Mouse (Mus musculus) gastrocnemius, adult 8-10 months (tissue): ENCODE results near the gene Nap1l4. TPM values are rescaled to one million over a fixed set of nuclear protein-coding genes. Genes with fewer than 3 reads are reported as not detected.

Experiments
- DNase-seq, 2 experiments: peaks; one replicate each; pipeline ENCODE4 v3.0.0; 2022; ENCODE audit warnings: low spot score in 2 of 2
- microRNA-seq: library from miRNA; unstranded; fragments of <30 nt; microRNA quantifications from one replicate; pipeline ENCODE4 v1.2.0, GENCODE M21; 2022
- total RNA-seq, 4 experiments: library from RNA; stranded (reverse); gene quantifications; 2 replicates each; pipeline ENCODE4 v1.2.4; 2022

Nap1l4 gene
- total RNA-seq, 4 experiments from 2014 or later = 181 to 185 (median 183) TPM

GRCm38 (mm10) chr7:143480498-143480897, 68.4 kb downstream of the Nap1l4 start:
- peak; percentile 33 to 38 for DNase-seq

- DNase-seq = no peak
Measured at GRCm38 (mm10) chr7:143477800-143478199, 71.1 kb downstream of the Nap1l4 start.

GRCm38 (mm10) chr7:143476702-143477335, 72.1 kb downstream of the Nap1l4 start:
- DNase-seq = no peak

- no peak for DNase-seq
Measured at GRCm38 (mm10) chr7:143475876-143476275, 73.0 kb downstream of the Nap1l4 start.

- DNase-seq = no peak
Measured at GRCm38 (mm10) chr7:143474811-143475210, 74.1 kb downstream of the Nap1l4 start.

GRCm38 (mm10) chr7:143473347-143474101, 75.4 kb downstream of the Nap1l4 start, which contains the start of gene Slc22a18:
TSS of gene Slc22a18 (plus strand) at chr7:143473736.
- no peak for DNase-seq

GRCm38 (mm10) chr7:143469946-143470345, 79.0 kb downstream of the Nap1l4 start:
- peak; percentile 22 to 42 for DNase-seq

- no peak for DNase-seq
Measured at GRCm38 (mm10) chr7:143467714-143468113, 81.2 kb downstream of the Nap1l4 start.

GRCm38 (mm10) chr7:143466099-143466677, 82.7 kb downstream of the Nap1l4 start:
- peak; percentile 67 to 73 for DNase-seq

GRCm38 (mm10) chr7:143464811-143465560, 83.9 kb downstream of the Nap1l4 start:
- DNase-seq = peak in 1 of 2 experiments; percentile 22

- DNase-seq = peak in 1 of 2 experiments; percentile 46
Measured at GRCm38 (mm10) chr7:143463865-143464415, 85.0 kb downstream of the Nap1l4 start.

Small RNA genes lying within 50 kb of the gene (microRNA-seq; reads per million reads assigned to microRNA genes)
- gene Mir7064 = not detected

Other genes with a start within 250 kb of the Nap1l4 start
- gene Cdkn1c, start 88.1 kb downstream of the Nap1l4 start, total RNA-seq = 10 to 100 TPM; 14.9 to 27.6 (median 22.9) TPM
- under 1 TPM in 2 of 4 experiments, not detected in 2; 0.32 to 0.56 TPM for gene Slc22a18, start 75.4 kb downstream of the Nap1l4 start, total RNA-seq
- not detected for gene Phlda2, start 46.0 kb downstream of the Nap1l4 start, total RNA-seq
- gene Cars, start 51.0 kb upstream of the Nap1l4 start, total RNA-seq = 10 to 100 TPM; 31.9 to 41.9 (median 38.4) TPM
- under 1 TPM; 0.07 to 0.21 (median 0.14) TPM for gene Tnfrsf26, start 79.6 kb upstream of the Nap1l4 start, total RNA-seq
- 1 to 10 TPM; 1.2 to 2.8 (median 1.7) TPM for gene Tnfrsf22, start 100.6 kb upstream of the Nap1l4 start, total RNA-seq
- gene Tnfrsf23, start 136.8 kb upstream of the Nap1l4 start, total RNA-seq = 1 to 10 TPM; 2.5 to 4.6 (median 3.4) TPM
- gene Osbpl5, start 207.9 kb upstream of the Nap1l4 start, total RNA-seq = 10 to 100 TPM; 11.2 to 17.7 (median 14.1) TPM
- under 1 TPM; 0.29 to 0.86 (median 0.33) TPM for gene Mrgprg, start 217.9 kb upstream of the Nap1l4 start, total RNA-seq
- under 1 TPM; 0.32 to 0.87 (median 0.44) TPM for gene Mrgpre, start 235.4 kb upstream of the Nap1l4 start, total RNA-seq